Mouse (Mus musculus): ENCODE results near the gene Mdm2. TPM values are rescaled to one million over a fixed set of nuclear protein-coding genes. Genes with fewer than 3 reads are reported as not detected.

Gene Mdm2
- polyA plus RNA-seq, 1 experiment from 2014 or later = 60.6 TPM

DNA sequence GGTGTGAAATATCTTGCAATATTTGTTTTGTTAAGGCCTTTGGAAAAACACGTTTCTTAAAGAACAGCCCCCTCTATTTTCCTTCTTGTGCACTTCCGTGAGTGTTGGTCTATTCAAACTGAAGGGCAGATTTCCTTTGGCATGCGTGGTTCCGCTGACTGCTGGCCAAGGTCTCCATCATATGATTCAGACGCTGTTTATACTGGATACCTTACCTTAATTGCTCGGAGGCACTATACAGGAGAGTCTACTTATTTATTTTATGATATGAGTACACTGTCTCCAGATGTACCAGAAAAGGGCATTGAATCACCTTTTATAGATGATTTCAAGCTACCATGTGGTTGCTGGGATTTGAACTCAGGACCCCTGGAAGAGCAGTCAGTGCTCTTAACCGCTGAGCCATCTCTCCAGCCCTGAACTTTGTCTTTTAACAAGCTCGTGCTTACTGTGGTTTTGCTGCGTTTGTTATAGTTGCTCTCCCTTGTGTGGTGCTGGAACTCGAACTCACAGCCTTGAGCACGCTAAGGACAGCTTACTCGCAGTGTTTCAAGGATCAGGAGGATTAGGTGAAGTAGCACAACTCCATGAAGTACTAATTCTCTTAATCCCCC, 60.4 kb downstream of the Mdm2 start:
- DNase-seq (ENCODE audit: low spot score) = no peak
- 91% methylated on average over 12 of the region's 12 CpGs for WGBS
- Histone ChIP-seq H3K27ac (replicated peaks) (no peak overlapping the region), H3K4me3 (no peak overlapping the region), H3K4me1 (peaks cover 6% of the 10 kb centered on the region), H3K36me3 (no peaks in the 10 kb centered on the region), H3K9me3 (replicated peaks) (no peaks in the 10 kb centered on the region), H3K27me3 (ENCODE audit: low read depth, poor library complexity, severe bottlenecking) (no peaks in the 10 kb centered on the region)

DNA sequence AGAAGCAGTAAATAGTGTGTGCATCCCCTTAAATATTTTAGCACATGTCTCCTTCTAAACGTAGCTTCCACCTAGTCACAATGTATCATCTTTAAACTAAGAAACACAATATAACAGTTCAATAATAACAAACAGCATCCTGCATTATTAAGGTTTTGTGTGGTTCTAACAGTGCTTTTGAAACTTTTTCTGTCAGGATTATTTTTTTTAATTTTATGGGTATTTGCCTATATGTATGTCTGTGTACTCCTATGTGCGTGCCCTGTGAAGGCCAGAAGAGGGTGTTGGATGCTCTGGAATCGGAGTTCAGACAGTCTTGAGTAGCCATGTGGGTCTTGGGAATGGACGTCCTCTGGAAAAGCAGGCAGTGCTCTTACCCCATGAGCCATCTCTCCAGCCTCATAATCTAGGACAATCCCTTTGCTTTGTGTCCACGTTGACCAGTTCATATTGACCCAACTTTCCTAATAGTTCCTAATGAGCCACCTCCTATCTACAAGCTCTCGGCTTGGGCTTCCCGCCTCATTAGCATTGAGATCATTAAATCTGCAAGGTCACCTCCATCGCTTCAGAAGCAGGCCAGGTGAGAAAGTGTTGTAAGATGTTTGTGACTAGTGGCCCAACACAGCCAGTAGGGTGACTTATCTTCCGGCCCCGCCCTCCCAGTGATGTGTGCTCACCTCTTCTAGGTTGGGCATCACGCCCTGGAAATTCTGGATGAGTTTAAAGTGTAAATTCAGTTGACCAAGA, 61.1 kb downstream of the Mdm2 start:
- H3K9me3 ChIP-seq (replicated peaks) = no peaks in the 10 kb centered on the region
- H3K4me3 ChIP-seq = no peak overlapping the region
- H3K36me3 ChIP-seq = no peaks in the 10 kb centered on the region
- H3K4me1 ChIP-seq = peaks cover 6% of the 10 kb centered on the region
- WGBS = 89% methylated on average over 11 of the region's 11 CpGs
- H3K27ac ChIP-seq (replicated peaks) = no peak overlapping the region
- H3K27me3 ChIP-seq (ENCODE audit: low read depth, poor library complexity, severe bottlenecking) = no peaks in the 10 kb centered on the region
- DNase-seq (ENCODE audit: low spot score) = no peak

DNA sequence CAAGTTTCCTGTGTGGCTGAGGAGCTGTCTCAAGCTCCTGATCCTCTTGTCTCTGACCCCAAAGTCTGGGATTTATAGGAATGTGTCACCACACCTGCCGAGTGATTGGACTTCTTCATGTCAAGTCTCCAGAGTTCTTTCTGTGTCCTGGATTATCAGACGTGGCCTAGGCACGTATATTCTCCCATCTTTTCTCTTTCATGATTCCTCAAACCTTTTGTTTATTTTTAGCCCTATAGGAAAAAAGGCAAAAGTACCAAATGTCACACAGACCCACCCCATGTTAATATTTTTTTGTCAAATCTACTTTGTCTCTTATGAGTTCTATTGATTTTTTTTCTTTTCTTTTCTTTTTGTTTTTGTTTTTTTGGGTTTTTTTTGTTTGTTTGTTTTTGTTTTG, 61.9 kb downstream of the Mdm2 start:
- H3K27ac ChIP-seq (replicated peaks) = no peak overlapping the region
- H3K9me3 ChIP-seq (replicated peaks) = no peaks in the 10 kb centered on the region
- no peaks in the 10 kb centered on the region for H3K27me3 ChIP-seq (ENCODE audit: low read depth, poor library complexity, severe bottlenecking)
- peaks cover 6% of the 10 kb centered on the region for H3K4me1 ChIP-seq
- 93% methylated on average over 3 of the region's 3 CpGs for WGBS
- DNase-seq (ENCODE audit: low spot score) = no peak
- no peaks in the 10 kb centered on the region for H3K36me3 ChIP-seq
- H3K4me3 ChIP-seq = no peak overlapping the region

DNA sequence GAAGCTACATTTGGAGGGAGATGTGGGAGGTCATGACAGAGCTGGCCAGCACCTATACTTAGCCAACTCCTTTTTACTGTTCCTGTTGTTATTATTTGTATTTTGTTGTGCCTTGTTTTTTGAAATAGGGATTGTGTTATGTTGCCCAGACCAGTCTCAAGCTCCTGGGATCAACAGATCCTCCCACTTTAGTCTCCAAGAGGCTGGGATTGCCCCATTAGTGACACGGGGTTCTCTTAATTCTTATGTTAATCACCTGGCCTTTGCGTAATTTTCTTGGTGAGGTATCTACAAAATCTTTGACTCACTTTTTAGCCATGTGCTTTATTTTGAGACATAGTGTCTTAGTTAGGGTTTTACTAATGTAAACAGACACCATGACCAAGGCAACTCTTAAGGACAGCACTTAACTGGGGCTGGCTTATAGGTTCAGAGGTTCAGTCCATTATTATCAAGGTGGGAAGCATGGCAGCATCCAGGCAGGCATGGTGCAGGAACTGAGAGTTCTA, 62.5 kb downstream of the Mdm2 start:
- no peak overlapping the region for H3K4me3 ChIP-seq
- peaks cover 6% of the 10 kb centered on the region for H3K4me1 ChIP-seq
- H3K36me3 ChIP-seq = no peaks in the 10 kb centered on the region
- no peaks in the 10 kb centered on the region for H3K27me3 ChIP-seq (ENCODE audit: low read depth, poor library complexity, severe bottlenecking)
- H3K9me3 ChIP-seq (replicated peaks) = no peaks in the 10 kb centered on the region
- no peak overlapping the region for H3K27ac ChIP-seq (replicated peaks)
- 85% methylated on average over 2 of the region's 2 CpGs for WGBS
- no peak for DNase-seq (ENCODE audit: low spot score)

DNA sequence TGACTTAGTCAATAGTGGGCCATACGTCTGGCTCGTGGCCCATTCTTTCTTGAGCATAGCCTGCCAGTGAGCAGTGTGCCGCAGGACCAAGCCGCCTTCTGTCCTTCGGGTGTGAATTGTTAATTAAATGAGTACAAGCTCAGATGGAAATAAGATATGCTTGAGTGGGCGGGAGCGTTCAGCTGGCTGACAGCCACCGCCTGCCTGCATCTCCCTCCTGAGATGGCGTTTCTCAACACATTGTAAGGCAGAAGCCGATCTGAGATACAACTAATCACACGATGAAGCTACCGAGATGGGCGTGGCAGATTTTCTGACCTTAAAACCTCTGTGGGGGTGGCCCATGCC, 63.4 kb downstream of the Mdm2 start:
- no peak for DNase-seq (ENCODE audit: low spot score)

DNA sequence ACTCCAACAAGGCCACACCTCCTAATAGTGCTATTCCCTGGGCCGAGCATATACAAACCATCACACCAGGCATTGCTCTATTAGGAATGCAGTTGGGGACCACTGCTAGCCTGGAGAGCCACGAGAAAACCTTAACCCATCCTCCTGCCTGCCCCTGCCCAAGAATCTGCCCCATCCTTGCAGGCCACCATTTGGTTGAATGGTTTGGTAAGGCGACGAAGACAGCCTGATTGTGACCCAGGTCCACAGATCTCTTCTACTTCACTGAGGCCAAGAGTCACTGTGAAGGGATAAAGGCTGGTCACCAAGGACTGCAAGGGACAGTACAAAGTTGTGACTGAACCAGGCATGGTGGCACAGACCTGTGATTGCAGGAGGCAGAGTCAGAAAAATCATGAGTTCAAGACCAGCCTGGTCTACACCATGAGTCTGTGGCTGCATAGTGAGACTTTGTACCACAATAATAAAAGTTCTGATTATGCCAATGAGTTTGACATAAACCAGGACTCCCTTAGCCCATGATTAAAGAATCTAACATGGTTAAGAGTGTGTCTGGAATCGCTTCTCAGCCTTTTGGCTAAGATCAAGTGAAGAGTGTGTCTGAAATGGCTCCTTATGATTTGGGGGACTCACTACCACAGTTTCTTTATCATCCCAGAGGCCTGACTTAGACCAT, 63.9 kb downstream of the Mdm2 start:
- Histone ChIP-seq H3K4me3 (no peak overlapping the region), H3K4me1 (peaks cover 10% of the 10 kb centered on the region), H3K27me3 (ENCODE audit: low read depth, poor library complexity, severe bottlenecking) (no peaks in the 10 kb centered on the region), H3K27ac (replicated peaks) (no peak overlapping the region), H3K9me3 (replicated peaks) (no peaks in the 10 kb centered on the region), H3K36me3 (no peaks in the 10 kb centered on the region)
- 91% methylated on average over 5 of the region's 5 CpGs for WGBS
- no peak for DNase-seq (ENCODE audit: low spot score)

More for the DNA sequence above, 63.4 kb downstream of the Mdm2 start:
- H3K9me3 ChIP-seq (replicated peaks) = no peaks in the 10 kb centered on the region
- H3K27ac ChIP-seq (replicated peaks) = no peak overlapping the region
- WGBS = 64% methylated on average over 13 of the region's 13 CpGs
- no peaks in the 10 kb centered on the region for H3K36me3 ChIP-seq
- H3K27me3 ChIP-seq (ENCODE audit: low read depth, poor library complexity, severe bottlenecking) = no peaks in the 10 kb centered on the region
- H3K4me3 ChIP-seq = no peak overlapping the region
- peaks cover 6% of the 10 kb centered on the region for H3K4me1 ChIP-seq

DNA sequence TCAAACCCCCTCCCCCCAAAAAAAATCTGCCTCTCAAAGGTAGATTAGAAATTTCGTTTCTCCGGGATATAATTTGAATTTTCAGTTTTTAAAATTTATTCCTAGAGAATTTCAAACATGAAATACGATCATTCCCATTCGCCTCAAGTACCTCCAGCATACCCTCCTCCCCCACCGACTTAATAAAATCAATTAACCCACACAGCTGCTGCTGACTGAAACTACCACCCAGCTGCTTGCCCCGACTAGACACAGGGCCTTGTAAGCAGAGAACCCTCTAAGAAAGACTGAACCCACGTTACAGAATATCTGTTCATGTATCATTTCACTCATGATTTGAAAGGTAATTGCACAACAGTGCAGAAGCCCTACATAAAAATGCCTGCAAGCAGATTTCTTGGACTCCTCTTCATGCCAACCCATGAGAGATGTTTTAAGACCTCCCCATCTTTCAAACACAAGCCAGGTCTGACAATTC, 65.0 kb downstream of the Mdm2 start:
- H3K4me1 ChIP-seq = peaks cover 13% of the 10 kb centered on the region
- no peaks in the 10 kb centered on the region for H3K27me3 ChIP-seq (ENCODE audit: low read depth, poor library complexity, severe bottlenecking)
- no peak overlapping the region for H3K4me3 ChIP-seq
- DNase-seq (ENCODE audit: low spot score) = no peak
- no peak overlapping the region for H3K27ac ChIP-seq (replicated peaks)
- no peaks in the 10 kb centered on the region for H3K9me3 ChIP-seq (replicated peaks)
- H3K36me3 ChIP-seq = no peaks in the 10 kb centered on the region
- WGBS = 90% methylated on average over 7 of the region's 7 CpGs

DNA sequence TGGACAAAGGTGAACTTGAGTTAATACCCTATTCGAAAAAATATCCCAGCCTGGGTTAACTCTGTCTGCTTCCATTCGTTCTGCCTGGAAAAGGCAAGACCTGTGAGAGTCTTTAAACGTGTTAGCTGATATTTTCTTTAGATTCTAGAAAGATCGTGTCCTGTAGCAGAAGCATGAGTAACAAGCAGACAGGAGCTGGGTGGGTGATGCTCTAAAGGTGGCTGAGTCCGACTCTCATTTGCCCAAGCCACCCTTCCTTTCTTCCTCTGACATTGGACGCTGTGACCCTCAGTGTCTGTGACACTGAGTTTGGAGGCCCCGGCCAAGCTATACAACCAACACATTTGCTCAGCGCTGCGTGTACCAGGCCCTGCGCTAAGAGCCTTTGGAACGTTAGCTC, 65.7 kb downstream of the Mdm2 start:
- Histone ChIP-seq H3K9me3 (replicated peaks) (no peaks in the 10 kb centered on the region), H3K36me3 (no peaks in the 10 kb centered on the region), H3K4me1 (peaks cover 13% of the 10 kb centered on the region), H3K27ac (replicated peaks) (no peak overlapping the region), H3K27me3 (ENCODE audit: low read depth, poor library complexity, severe bottlenecking) (no peaks in the 10 kb centered on the region; the same call in 1 of the 2 replicates), H3K4me3 (no peak overlapping the region)
- no peak for DNase-seq (ENCODE audit: low spot score)
- WGBS = 92% methylated on average over 11 of the region's 11 CpGs

DNA sequence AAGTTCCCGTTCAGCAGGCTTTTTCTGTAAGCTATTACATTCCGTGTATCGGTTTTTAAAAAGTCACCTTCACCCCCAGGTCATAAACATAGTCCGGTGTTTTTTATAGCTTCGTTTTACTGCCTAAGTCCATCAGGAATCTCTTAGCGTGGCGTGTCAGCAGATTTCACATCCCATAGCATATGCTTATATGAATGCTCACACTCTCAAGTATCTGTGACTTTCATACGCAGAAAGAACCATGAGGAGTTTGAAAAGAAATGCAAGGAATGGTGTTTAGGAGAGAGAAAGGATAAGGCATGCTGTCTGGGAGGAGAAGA, 66.2 kb downstream of the Mdm2 start:
- no peaks in the 10 kb centered on the region for H3K36me3 ChIP-seq
- H3K4me1 ChIP-seq = peaks cover 13% of the 10 kb centered on the region
- no peak overlapping the region for H3K4me3 ChIP-seq
- WGBS = 93% methylated on average over 8 of the region's 8 CpGs
- no peak overlapping the region for H3K27ac ChIP-seq (replicated peaks)
- H3K27me3 ChIP-seq (ENCODE audit: low read depth, poor library complexity, severe bottlenecking) = no peaks in the 10 kb centered on the region; the same call in 1 of the 2 replicates
- no peak for DNase-seq (ENCODE audit: low spot score)
- no peaks in the 10 kb centered on the region for H3K9me3 ChIP-seq (replicated peaks)

DNA sequence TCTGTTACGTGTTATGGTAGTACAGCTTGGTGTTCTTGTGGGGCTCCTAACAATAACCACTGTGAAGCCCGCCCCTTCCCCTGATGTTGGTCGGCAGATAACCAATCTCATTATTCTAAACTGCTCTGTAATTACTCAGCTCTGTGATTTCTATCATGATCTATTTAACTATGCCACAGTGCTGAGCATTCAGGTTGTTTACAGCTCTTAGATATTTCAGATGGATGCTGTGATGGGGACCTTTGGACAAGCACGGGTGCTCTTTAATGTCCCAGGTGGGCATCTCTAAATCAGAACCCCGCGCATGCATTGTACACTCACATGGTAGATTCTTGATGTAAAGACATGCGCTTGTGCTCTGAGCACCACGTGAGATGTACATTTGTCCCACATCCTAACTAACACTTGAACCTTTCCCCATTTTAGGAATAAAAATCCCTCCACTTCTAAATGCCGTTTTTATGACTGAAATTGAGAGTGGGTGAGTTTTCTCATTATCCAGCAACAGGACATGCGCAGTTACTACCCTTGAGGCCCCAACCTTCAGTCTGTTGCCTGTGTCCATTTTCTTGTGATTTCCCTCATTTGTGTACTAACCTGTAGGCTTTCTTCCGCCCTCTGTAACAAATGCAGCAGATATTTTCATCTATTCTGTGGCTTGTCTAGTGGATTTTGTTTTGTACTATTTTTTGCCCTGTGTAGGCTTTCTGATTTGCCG, 66.7 kb downstream of the Mdm2 start:
- WGBS = 93% methylated on average over 12 of the region's 12 CpGs
- no peak overlapping the region for H3K27ac ChIP-seq (replicated peaks)
- H3K36me3 ChIP-seq = no peaks in the 10 kb centered on the region
- no peaks in the 10 kb centered on the region for H3K9me3 ChIP-seq (replicated peaks)
- no peak for DNase-seq (ENCODE audit: low spot score)
- H3K27me3 ChIP-seq (ENCODE audit: low read depth, poor library complexity, severe bottlenecking) = no peaks in the 10 kb centered on the region; the same call in 1 of the 2 replicates
- no peak overlapping the region for H3K4me3 ChIP-seq
- H3K4me1 ChIP-seq = peaks cover 13% of the 10 kb centered on the region

DNA sequence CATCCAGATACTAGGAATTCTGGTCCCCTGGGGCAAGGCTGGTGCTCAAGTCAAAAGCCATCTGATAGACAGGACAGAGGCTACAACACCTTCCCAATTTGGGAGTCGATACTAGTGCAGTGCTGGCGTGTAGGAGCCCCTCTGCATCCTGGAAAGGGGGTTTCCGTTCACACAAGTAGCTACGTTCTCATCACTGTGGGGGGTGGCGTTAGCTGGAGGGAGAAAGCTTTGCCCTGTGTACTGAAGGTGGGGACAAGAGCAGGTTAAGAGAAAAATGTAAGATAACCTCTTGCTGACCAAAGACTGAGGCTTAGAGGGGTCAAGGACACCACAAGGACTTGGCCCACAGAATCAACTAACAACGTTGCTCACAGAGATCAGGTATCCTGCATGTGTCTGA, 67.3 kb downstream of the Mdm2 start:
- no peak for DNase-seq (ENCODE audit: low spot score)
- Histone ChIP-seq H3K27me3 (ENCODE audit: low read depth, poor library complexity, severe bottlenecking) (no peaks in the 10 kb centered on the region; the same call in 1 of the 2 replicates), H3K9me3 (replicated peaks) (no peaks in the 10 kb centered on the region), H3K4me3 (no peak overlapping the region), H3K36me3 (no peaks in the 10 kb centered on the region), H3K4me1 (peaks cover 13% of the 10 kb centered on the region), H3K27ac (replicated peaks) (no peak overlapping the region)
- 80% methylated on average over 6 of the region's 6 CpGs for WGBS

DNA sequence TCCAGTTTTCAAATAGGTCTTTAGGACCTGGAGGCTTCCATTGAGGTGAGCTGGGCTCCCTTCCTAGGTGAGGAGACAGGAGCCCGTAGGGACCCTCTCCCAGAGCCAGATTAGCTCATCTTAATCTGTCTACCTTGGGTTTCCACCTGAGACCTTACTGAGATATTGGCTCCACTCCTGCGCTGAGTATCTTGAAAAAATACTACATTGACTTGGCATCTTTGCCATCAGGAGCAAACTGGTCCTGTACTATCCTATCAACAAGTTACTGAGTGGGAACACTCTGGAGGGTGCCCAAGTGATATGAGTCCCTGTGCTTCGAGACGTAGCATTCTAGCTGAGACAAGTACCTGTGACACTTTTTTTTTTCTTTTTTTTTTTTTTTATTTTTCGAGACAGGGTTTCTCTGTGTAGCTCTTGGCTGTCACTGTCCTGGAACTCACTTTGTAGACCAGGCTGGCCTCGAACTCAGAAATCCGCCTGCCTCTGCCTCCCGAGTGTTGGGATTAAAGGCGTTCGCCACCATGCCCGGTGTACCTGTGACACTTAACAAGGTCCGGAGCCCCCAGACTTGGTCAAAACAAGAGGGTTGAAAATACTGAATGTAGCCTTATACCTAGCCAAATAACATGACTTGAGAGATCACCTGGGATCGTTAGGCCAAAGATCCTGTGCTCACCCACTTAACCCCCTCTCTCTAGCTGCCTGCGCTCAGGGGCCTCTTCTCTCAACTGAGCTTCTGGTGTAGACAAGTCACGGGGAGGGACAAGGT, 67.9 kb downstream of the Mdm2 start:
- H3K4me1 ChIP-seq = peaks cover 13% of the 10 kb centered on the region
- DNase-seq (ENCODE audit: low spot score) = no peak
- H3K27ac ChIP-seq (replicated peaks) = no peak overlapping the region
- H3K27me3 ChIP-seq (ENCODE audit: low read depth, poor library complexity, severe bottlenecking) = no peaks in the 10 kb centered on the region; the same call in 1 of the 2 replicates
- no peaks in the 10 kb centered on the region for H3K36me3 ChIP-seq
- no peak overlapping the region for H3K4me3 ChIP-seq
- no peaks in the 10 kb centered on the region for H3K9me3 ChIP-seq (replicated peaks)
- WGBS = 92% methylated on average over 15 of the region's 15 CpGs
